Mouse (Mus musculus) hindbrain, embryonic 16.5 days (tissue): ENCODE data around the gene Mrps7. TPM values are rescaled to one million over a fixed set of nuclear protein-coding genes. Genes with fewer than 3 reads are reported as not detected.

Source experiments
- ATAC-seq: fragments of 200-750 bp; cut with Nextera tagmentation; 2 replicates; pipeline ENCODE4 v1.8.0; 2017; ENCODE audit warnings: moderate TSS enrichment, moderate library complexity
- H3K27ac ChIP-seq: fragments of 300-500 bp; sonication (generic); 2 replicates; pipeline ENCODE4 v1.5.1; 2014; ENCODE audit warnings: low read depth, mild to moderate bottlenecking, control low read depth, low read length, moderate library complexity
- H3K27me3 ChIP-seq: fragments of 300-500 bp; sonication (generic); replicated peaks from 2 replicates; pipeline ENCODE4 v1.6.1; 2014; ENCODE audit warnings: low read length; ENCODE audit not compliant: control insufficient read depth, insufficient read depth
- H3K36me3 ChIP-seq: fragments of 300-500 bp; sonication (generic); 2 replicates; pipeline ENCODE4 v1.6.1; 2014; ENCODE audit warnings: mild to moderate bottlenecking, low read length, moderate library complexity, mixed read lengths; ENCODE audit not compliant: control insufficient read depth, insufficient read depth
- H3K4me1 ChIP-seq: fragments of 300-500 bp; sonication (generic); 2 replicates; pipeline ENCODE4 v1.6.1; 2014; ENCODE audit warnings: low read depth, low read length; ENCODE audit not compliant: control insufficient read depth, insufficient read depth
- H3K4me2 ChIP-seq: fragments of 300-500 bp; sonication (generic); 2 replicates; pipeline ENCODE4 v1.6.1; 2014; ENCODE audit warnings: mild to moderate bottlenecking, low read length, control low read depth, moderate library complexity
- H3K4me3 ChIP-seq: fragments of 300-500 bp; sonication (generic); 2 replicates; pipeline ENCODE4 v1.5.1; 2014; ENCODE audit warnings: mild to moderate bottlenecking, low read length, control low read depth, moderate library complexity
- H3K9ac ChIP-seq: fragments of 300-500 bp; sonication (generic); 2 replicates; pipeline ENCODE4 v1.6.1; 2014; ENCODE audit warnings: low read depth, mild to moderate bottlenecking, control low read depth, low read length, moderate library complexity
- H3K9me3 ChIP-seq: fragments of 300-500 bp; sonication (generic); 2 replicates; pipeline ENCODE4 v1.6.1; 2014; ENCODE audit warnings: mild to moderate bottlenecking, low read length, moderate library complexity; ENCODE audit not compliant: control insufficient read depth
- WGBS: fragments of 180-500 bp; shearing (Covaris S2); extraction: QIAGEN DNeasy Blood & Tissue Kit; methylation state at CpG from one replicate; pipeline ENCODE4 v1.1.7; 2014; 5-methylcytosine and 5-hydroxymethylcytosine counted together
- polyA plus RNA-seq: library from polyadenylated mRNA; unstranded; fragments of >200 nt; fragmentation: Nextera tagmentation; extraction: Ambion mirVana; gene quantifications from 2 replicates; pipeline ENCODE4 v1.2.1, GENCODE M21; 2015

Mrps7 gene
- polyA plus RNA-seq, 1 experiment from 2014 or later, result 82.2 TPM

DNA sequence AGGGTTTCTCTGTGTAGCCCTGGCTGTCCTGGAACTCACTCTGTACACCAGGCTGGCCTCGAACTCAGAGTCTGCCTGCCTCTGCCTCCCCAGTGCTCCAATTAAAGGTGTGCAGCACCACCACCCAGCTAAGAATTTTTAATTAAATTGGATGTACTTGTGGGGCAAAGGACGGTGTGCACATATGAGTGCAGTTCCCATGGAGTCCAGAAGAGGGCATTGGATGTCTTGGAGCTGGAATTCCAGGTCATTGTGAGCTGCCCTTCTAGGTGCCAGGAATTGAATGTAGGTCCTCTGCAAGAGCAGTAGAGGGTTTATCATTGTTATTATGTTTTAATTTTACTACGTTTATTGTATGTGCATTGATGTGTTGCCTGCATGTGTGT lies 27.8 kb downstream of the Mrps7 start:
- WGBS, result 17% methylated on average over 3 of the region's 3 CpGs

DNA sequence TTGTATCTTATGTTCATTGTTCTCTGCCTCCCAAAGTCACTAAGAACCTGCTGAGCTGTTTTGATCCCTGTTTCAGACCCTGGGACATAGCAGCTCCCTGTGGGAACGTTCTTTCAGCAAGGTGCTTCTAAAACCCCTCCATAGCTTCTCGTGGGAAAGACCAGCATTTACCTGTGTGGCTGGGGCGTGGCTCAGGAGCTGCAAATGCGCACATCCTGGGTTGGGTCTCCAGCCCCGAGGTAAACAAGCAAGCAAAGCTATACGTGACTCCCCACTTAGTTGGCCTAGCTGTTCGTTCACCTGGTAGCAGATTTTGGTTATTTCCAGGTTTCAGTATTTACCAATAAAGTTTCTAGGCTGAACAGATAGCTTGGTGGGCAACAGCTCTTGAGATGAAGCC lies 28.5 kb downstream of the Mrps7 start:
- Histone ChIP-seq H3K4me2 (no peak overlapping the region), H3K9ac (no peak overlapping the region), H3K27me3 (no peaks in the 10 kb centered on the region), H3K36me3 (no peaks in the 10 kb centered on the region), H3K4me1 (peaks cover 3% of the 10 kb centered on the region), H3K4me3 (no peak overlapping the region), H3K27ac (no peak overlapping the region), H3K9me3 (no peaks in the 10 kb centered on the region)
- 78% methylated on average over 7 of the region's 7 CpGs for WGBS
- no peak for ATAC-seq

More for the DNA sequence above, 27.8 kb downstream of the Mrps7 start:
- Histone ChIP-seq H3K9me3 (no peaks in the 10 kb centered on the region), H3K36me3 (no peaks in the 10 kb centered on the region), H3K4me1 (peaks cover 9% of the 10 kb centered on the region), H3K4me3 (no peak overlapping the region), H3K9ac (no peak overlapping the region), H3K27me3 (no peaks in the 10 kb centered on the region), H3K4me2 (no peak overlapping the region), H3K27ac (no peak overlapping the region)
- ATAC-seq, result no peak

DNA sequence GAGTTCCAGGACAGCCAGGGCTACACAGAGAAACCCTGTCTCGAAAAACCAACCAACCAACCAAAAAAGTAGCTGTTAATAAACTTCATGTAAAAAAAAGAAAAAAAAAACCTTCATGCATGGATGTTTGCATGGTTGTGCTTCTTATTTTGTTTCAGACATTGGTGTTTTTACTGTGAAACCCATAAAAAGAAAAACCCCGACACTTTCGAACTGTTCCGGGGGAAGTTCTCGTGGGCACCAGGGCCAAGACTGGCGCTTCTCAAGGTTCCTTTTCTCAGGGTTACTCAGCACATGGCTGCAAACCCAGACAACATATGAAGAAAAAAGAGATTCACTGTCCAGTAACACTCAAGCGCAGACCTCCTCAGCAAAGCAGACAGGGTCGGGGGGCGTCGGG lies 29.1 kb downstream of the Mrps7 start:
- H3K9ac ChIP-seq, result no peak overlapping the region
- no peak overlapping the region for H3K27ac ChIP-seq
- no peaks in the 10 kb centered on the region for H3K27me3 ChIP-seq
- 89% methylated on average over 10 of the region's 10 CpGs for WGBS
- H3K9me3 ChIP-seq, result no peaks in the 10 kb centered on the region
- H3K4me1 ChIP-seq, result 0 out of 2 replicates have a peak, but pooled peaks cover 2% of the 10 kb centered on the region
- no peak overlapping the region for H3K4me3 ChIP-seq
- no peak for ATAC-seq
- H3K4me2 ChIP-seq, result no peak overlapping the region
- H3K36me3 ChIP-seq, result no peaks in the 10 kb centered on the region

DNA sequence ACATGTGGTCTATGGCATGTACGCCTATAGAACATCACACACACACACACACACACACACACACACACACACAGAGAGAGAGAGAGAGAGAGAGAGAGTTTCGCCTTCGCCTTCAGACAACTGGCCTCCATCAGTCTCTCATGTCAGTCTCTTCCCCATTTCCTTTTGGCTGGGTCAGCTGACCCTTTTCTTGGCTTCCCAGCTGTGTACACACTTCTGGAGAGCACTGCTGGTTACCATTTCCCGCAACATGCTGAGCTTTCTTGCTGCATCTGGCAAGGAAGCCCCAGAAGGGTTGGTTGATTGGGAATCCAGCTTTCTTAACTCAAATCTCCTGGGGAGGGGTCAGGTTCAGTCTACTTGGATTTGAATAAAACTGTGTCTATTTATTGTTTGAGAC lies 30.4 kb downstream of the Mrps7 start:
- H3K9ac ChIP-seq, result no peak overlapping the region
- H3K9me3 ChIP-seq, result no peaks in the 10 kb centered on the region
- H3K4me2 ChIP-seq, result no peak overlapping the region
- no peaks in the 10 kb centered on the region for H3K4me1 ChIP-seq
- ATAC-seq, result no peak
- H3K36me3 ChIP-seq, result no peaks in the 10 kb centered on the region
- H3K27me3 ChIP-seq, result no peaks in the 10 kb centered on the region
- no peak overlapping the region for H3K27ac ChIP-seq
- WGBS, result 95% methylated on average over 4 of the region's 4 CpGs
- no peak overlapping the region for H3K4me3 ChIP-seq

DNA sequence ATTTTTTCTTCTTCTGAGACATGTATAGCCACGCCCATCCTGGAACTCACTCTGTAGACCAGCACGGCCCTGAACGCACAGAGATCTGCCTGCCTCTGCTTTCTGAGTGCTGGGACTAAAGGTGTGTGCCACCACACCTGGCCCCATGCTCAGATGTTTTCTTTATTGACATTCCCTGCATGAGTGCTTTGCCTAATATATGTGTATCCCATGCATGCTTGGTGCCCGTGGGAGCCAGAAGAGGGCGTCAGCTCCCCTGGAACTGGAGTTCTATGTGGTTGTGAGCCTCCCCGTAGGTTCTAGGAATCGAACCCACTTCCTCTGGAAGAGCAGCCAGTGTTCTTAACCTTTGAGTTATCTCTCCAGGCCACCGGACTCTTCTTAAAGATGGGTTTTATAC lies 31.3 kb downstream of the Mrps7 start:
- Histone ChIP-seq H3K36me3 (no peaks in the 10 kb centered on the region), H3K4me3 (no peak overlapping the region), H3K9me3 (no peaks in the 10 kb centered on the region), H3K4me1 (no peaks in the 10 kb centered on the region), H3K4me2 (no peak overlapping the region), H3K9ac (no peak overlapping the region), H3K27ac (no peak overlapping the region), H3K27me3 (no peaks in the 10 kb centered on the region)
- no peak for ATAC-seq
- whole genome bisulfite sequencing, result 90% methylated on average over 8 of the region's 8 CpGs

DNA sequence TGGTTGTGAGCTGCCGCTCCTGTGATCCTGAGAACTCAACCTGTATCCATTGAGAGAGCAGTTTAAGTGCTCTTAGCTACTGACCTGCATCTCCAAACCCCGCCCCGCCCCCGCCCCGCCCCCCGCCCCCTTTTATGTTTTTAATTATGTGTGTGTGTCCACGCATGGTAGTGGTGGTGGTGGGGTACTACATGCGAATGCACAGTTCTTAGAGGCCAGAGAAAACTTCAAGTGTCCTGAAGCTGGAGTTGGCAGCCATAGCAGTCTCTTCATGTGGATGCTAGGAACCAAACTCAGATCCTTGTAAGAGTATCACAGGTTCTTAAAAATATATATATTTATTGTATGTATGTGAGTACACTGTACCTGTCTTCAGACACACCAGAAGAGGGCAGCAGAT lies 31.8 kb downstream of the Mrps7 start:
- H3K9me3 ChIP-seq, result no peaks in the 10 kb centered on the region
- no peaks in the 10 kb centered on the region for H3K27me3 ChIP-seq
- H3K9ac ChIP-seq, result no peak overlapping the region
- 76% methylated on average over 8 of the region's 8 CpGs for WGBS
- no peaks in the 10 kb centered on the region for H3K36me3 ChIP-seq
- no peak overlapping the region for H3K4me2 ChIP-seq
- no peak for ATAC-seq
- H3K4me1 ChIP-seq, result no peaks in the 10 kb centered on the region
- H3K4me3 ChIP-seq, result no peak overlapping the region
- no peak overlapping the region for H3K27ac ChIP-seq

DNA sequence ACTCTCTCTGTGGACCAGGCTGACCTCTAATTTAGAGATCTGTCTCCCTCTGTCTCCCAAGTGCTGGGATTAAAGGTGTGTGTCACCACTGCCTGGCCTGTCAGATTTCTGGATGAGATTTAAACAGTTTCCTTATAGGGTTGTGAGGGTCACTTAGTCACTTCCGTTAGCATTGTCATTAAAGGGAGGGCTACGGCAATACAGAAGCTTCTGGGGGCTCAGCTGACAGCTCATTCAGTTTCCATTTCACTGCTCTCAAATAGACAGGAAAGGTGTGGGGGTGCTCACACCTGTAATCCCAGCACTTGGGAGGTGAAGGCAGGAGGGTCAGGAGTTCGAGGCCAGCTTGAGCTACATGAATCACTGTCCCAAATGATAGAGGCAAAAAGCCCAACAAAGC lies 33.2 kb downstream of the Mrps7 start:
- Histone ChIP-seq H3K4me3 (no peak overlapping the region), H3K9me3 (no peaks in the 10 kb centered on the region), H3K4me2 (no peak overlapping the region), H3K9ac (no peak overlapping the region), H3K4me1 (no peaks in the 10 kb centered on the region), H3K27ac (no peak overlapping the region), H3K36me3 (no peaks in the 10 kb centered on the region), H3K27me3 (no peaks in the 10 kb centered on the region)
- 85% methylated on average over 3 of the region's 3 CpGs for WGBS
- ATAC-seq, result no peak

DNA sequence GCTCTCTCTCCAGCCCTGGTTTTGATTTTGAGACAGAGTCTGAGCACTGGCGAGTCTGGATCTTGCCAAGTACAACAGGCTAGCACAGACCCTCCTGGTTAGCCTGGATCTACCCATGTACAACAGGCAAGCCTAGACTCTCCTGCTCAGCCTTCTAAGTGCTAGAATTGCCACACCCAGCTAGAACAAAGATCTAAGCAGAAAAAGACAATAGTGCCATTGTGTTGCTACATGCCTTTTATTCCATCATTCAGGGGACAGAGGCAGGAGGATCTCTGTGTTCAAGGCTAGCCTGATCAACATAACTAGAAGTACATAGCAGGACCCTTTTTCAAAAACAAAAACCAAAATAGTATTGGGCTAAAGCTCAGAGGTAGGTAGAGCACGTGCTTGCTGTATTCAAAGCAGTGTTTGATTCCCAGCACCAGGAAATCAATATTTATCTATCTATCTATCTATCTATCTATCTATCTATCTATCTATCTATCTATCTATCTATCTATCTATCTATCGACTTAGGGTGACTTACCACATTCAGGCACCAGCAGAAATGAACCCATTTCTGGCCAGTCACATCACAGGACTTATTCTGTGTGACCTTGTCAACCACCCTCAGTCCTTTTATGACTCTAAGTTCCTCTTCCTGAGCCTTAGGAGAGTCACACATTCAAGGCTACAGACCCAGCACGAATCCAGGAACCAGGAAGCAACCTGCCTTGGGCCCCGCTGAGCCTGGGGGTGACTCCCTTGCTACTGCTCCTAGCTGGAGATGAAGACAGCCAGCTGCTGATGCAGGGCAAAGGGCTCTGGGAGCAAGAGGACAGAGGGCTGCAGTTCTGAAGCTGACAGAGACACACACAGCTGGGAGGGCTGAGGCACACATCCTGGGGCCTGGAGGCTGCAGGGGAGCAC lies 35.0 kb downstream of the Mrps7 start:
- Histone ChIP-seq H3K4me3 (no peak overlapping the region), H3K4me2 (no peak overlapping the region), H3K27ac (no peak overlapping the region), H3K36me3 (no peaks in the 10 kb centered on the region), H3K4me1 (no peaks in the 10 kb centered on the region), H3K9me3 (no peaks in the 10 kb centered on the region), H3K27me3 (no peaks in the 10 kb centered on the region), H3K9ac (no peak overlapping the region)
- no peak for ATAC-seq
- WGBS, result 83% methylated on average over 5 of the region's 5 CpGs

DNA sequence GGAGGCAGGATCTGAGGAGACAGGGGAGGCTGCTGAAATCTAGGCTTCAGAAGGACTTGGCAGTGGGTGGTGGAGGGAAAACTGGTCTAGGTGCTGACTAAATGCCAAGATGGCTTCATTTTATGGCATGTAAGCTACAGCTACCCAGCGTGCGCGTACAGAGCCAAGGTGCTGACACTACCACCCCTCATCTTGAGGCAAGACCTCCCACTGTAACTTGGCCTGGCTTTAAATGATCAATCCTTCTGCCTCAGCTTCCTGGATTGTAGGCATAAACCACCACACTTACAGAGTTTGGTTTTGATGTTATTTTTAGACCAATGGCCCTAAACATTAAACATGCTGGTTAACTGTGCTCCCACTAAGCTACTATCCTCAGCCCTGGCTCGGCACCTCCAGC lies 35.8 kb downstream of the Mrps7 start:
- Histone ChIP-seq H3K27ac (no peak overlapping the region), H3K9ac (no peak overlapping the region), H3K4me3 (no peak overlapping the region), H3K4me2 (no peak overlapping the region), H3K27me3 (no peaks in the 10 kb centered on the region), H3K9me3 (no peaks in the 10 kb centered on the region), H3K4me1 (no peaks in the 10 kb centered on the region), H3K36me3 (no peaks in the 10 kb centered on the region)
- WGBS, result 90% methylated on average over 4 of the region's 4 CpGs
- no peak for ATAC-seq
